In genomic region chr10:67296482-67297152, GRCm38 (mm10) we compare ENCODE assay signal across 21 mouse cellular contexts. TPM values are rescaled to one million over a fixed set of nuclear protein-coding genes. Genes with fewer than 3 reads are reported as not detected.
DNase-seq lines count a peak whose midpoint lies in the region; ATAC-seq and TF ChIP-seq lines count a peak whose summit lies in the region.
"Had no signal": no experiment of that assay in that cellular context is flagged by ENCODE, and none has a peak within 500 bp of the region (broad histone marks: within the 10 kb centered on the region; RNA-seq: fewer than 3 reads in every experiment).

No protein-coding gene starts in this region.

- H3K4me2 ChIP-seq in CH12.LX (ENCODE audit: insufficient read depth, low read depth, poor library complexity, severe bottlenecking): peak overlapping the region; percentile 34; the same call in 1 of the 2 replicates
- H3K4me2 ChIP-seq in liver, embryonic 13.5 days: peak overlapping the region; percentile 51
- peak overlapping the region; percentile 91 for H3K4me2 ChIP-seq in myocyte (ENCODE audit: low read depth)
- H3K4me2 ChIP-seq: forebrain, embryonic 15.5 days; hindbrain, embryonic 14.5 days; limb, embryonic 13.5 days; lung, embryonic 15.5 days; midbrain, embryonic 11.5 days; neural tube, embryonic 12.5 days; stomach, embryonic 15.5 days had no signal

- H3K27me3 ChIP-seq in CH12.LX (replicated peaks) (no peaks in the 10 kb centered on the region), myocyte (ENCODE audit: control insufficient read depth, insufficient read depth, insufficient read length) (no peaks in the 10 kb centered on the region)
- H3K27me3 ChIP-seq in liver, embryonic 13.5 days: no peaks in the 10 kb centered on the region
- H3K27me3 ChIP-seq: forebrain, embryonic 15.5 days; limb, embryonic 13.5 days; lung, embryonic 15.5 days; neural tube, embryonic 12.5 days; stomach, embryonic 15.5 days had no signal

- H3K36me3 ChIP-seq in CH12.LX (replicated peaks in 1 of 2; ENCODE audit: control insufficient read depth in 1 of 2, insufficient read depth in 1 of 2, low read length in 1 of 2) (peaks cover 5 to 12% of the 10 kb centered on the region in 2 experiments), myocyte (ENCODE audit: control insufficient read depth, insufficient read depth) (no peaks in the 10 kb centered on the region)
- no peaks in the 10 kb centered on the region for H3K36me3 ChIP-seq in liver, embryonic 13.5 days
- H3K36me3 ChIP-seq: forebrain, embryonic 15.5 days; heart, embryonic 10.5 days; limb, embryonic 13.5 days; lung, embryonic 15.5 days; neural tube, embryonic 12.5 days; stomach, embryonic 15.5 days had no signal

- H3K9me3 ChIP-seq in CH12.LX (replicated peaks; ENCODE audit: low read length): no peaks in the 10 kb centered on the region
- no peaks in the 10 kb centered on the region for H3K9me3 ChIP-seq in liver, embryonic 13.5 days (replicated peaks)
- H3K9me3 ChIP-seq: forebrain, embryonic 15.5 days; heart, embryonic 10.5 days; limb, embryonic 13.5 days; lung, embryonic 15.5 days; neural tube, embryonic 12.5 days; stomach, embryonic 15.5 days had no signal

- H3K79me2 ChIP-seq in CH12.LX (replicated peaks; ENCODE audit: control insufficient read depth, extremely low read depth, insufficient read depth, poor library complexity, severe bottlenecking) (peaks cover 34% of the 10 kb centered on the region), myocyte (ENCODE audit: control insufficient read depth, insufficient read depth) (no peaks in the 10 kb centered on the region)

- dilution Hi-C loops in CH12.LX (cut with MboI; ENCODE audit: extremely low pct_ligation_motif_present, extremely low pct_unique_long_range_greater_than_20kb, low sequenced_read_pairs): no loop called here

- in situ Hi-C loops in CH12.LX (cut with MboI; ENCODE audit: low pct_ligation_motif_present, low pct_unique_long_range_greater_than_20kb, low sequenced_read_pairs): no loop called here

- WGBS in liver, embryonic 13.5 days (ENCODE audit: insufficient replicate concordance): 50% methylated on average over 8 of the region's 8 CpGs

- H3K27ac ChIP-seq in CH12.LX (ENCODE audit: insufficient read depth, low read depth): peak overlapping the region; percentile 54
- peak overlapping the region; percentile 85 for H3K27ac ChIP-seq in liver, embryonic 13.5 days
- H3K27ac ChIP-seq: forebrain, embryonic 15.5 days; heart, embryonic 10.5 days; hindbrain, embryonic 14.5 days; limb, embryonic 13.5 days; lung, embryonic 15.5 days; neural tube, embryonic 12.5 days; stomach, embryonic 15.5 days had no signal

- ATAC-seq in common myeloid progenitor, adult 5-6 weeks (replicated peaks; ENCODE audit: low read depth, poor library complexity, severe bottlenecking): peak; percentile 33; the same call in 1 of the 2 replicates
- ATAC-seq in liver, embryonic 13.5 days (ENCODE audit: low read depth): peak; percentile 57
- ATAC-seq: forebrain, embryonic 15.5 days; intestine, postnatal 0 days had no signal

- DNase-seq in CH12.LX (ENCODE audit: extremely low read depth): peak; percentile 56
- no peak for DNase-seq in liver, embryonic 13.5 days
- DNase-seq in gastrocnemius, adult 8-10 months (ENCODE audit: low spot score in 2 of 2): no peak
- DNase-seq in kidney, adult 18-20 months: no peak
- no peak for DNase-seq in natural killer cell, adult 2 months (ENCODE audit: low spot score in 2 of 2)
- DNase-seq: cerebellum, adult 8-10 months; heart, postnatal 10 days; lung, postnatal 4 days; spleen, adult 18-20 months; thymus, postnatal 14 days had no signal

- H3K4me3 ChIP-seq in CH12.LX (replicated peaks in 1 of 3; ENCODE audit: low read depth in 2 of 3, low read length in 2 of 3, poor library complexity in 1 of 3) (peak overlapping the region in 1 of 3 experiments; percentile 59), myocyte (peak overlapping the region; percentile 10)
- no peak overlapping the region; the same call in none of the 2 replicates for H3K4me3 ChIP-seq in liver, embryonic 13.5 days (replicated peaks)
- H3K4me3 ChIP-seq: forebrain, embryonic 15.5 days; heart, embryonic 10.5 days; limb, embryonic 13.5 days; lung, embryonic 15.5 days; neural tube, embryonic 12.5 days; stomach, embryonic 15.5 days had no signal

- TF ChIP-seq RAD21 in CH12.LX (IDR thresholded peaks at IDR 0.05; ENCODE audit: low read depth, low read length): no peak

- no peak; the same call in 1 of the 2 replicates for TF ChIP-seq POLR2A in CH12.LX (IDR thresholded peaks at IDR 0.05; ENCODE audit: low read depth, low read length)
- TF ChIP-seq POLR2A in myocyte (IDR thresholded peaks at IDR 0.05; ENCODE audit: insufficient read length, low read depth): no peak

- H3K4me1 ChIP-seq in CH12.LX (ENCODE audit: control insufficient read depth in 1 of 2, insufficient read depth in 2 of 2): peaks cover 10 to 52% of the 10 kb centered on the region in 2 experiments; a peak in 3 of 4 replicates
- H3K4me1 ChIP-seq in liver, embryonic 13.5 days (replicated peaks): peaks cover 50% of the 10 kb centered on the region
- H3K4me1 ChIP-seq: forebrain, embryonic 15.5 days; heart, embryonic 10.5 days; lung, embryonic 15.5 days; neural tube, embryonic 12.5 days; stomach, embryonic 15.5 days had no signal

- no peak for TF ChIP-seq CTCF in CH12.LX (conservative IDR thresholded peaks at IDR 0.05 in 1 of 2, IDR thresholded peaks at IDR 0.05 in 1 of 2; ENCODE audit: low read depth in 2 of 2, low read length in 2 of 2)

- TF ChIP-seq EP300 in CH12.LX (IDR thresholded peaks at IDR 0.05; ENCODE audit: low read length): 0 out of 2 replicates have a peak, but pooled peaks have one; percentile 18

- H3ac ChIP-seq in myocyte (ENCODE audit: control insufficient read depth, insufficient read length): no peak overlapping the region

- H3K9ac ChIP-seq in CH12.LX (ENCODE audit: insufficient read depth, low read depth): 0 out of 2 replicates have a peak overlapping the region, but pooled peaks have one; percentile 25
- H3K9ac ChIP-seq in liver, embryonic 13.5 days: peak overlapping the region; percentile 49; the same call in 1 of the 2 replicates
- H3K9ac ChIP-seq: forebrain, embryonic 15.5 days; hindbrain, embryonic 14.5 days; limb, embryonic 13.5 days; lung, embryonic 15.5 days; neural tube, embryonic 12.5 days; stomach, embryonic 15.5 days had no signal

TF ChIP-seq in CH12.LX, 34 proteins besides CTCF, POLR2A, EP300 and RAD21:
- TF ChIP-seq NELFE (IDR thresholded peaks at IDR 0.05; ENCODE audit: low read depth, low read length) (peak; percentile 2; the same call in 1 of the 2 replicates), JUN (IDR thresholded peaks at IDR 0.05; ENCODE audit: insufficient read depth, low read depth, low read length) (no peak), CHD1 (IDR thresholded peaks at IDR 0.05; ENCODE audit: low read depth, low read length) (peak; percentile 0; the same call in 1 of the 2 replicates), E2F4 (IDR thresholded peaks at IDR 0.05; ENCODE audit: insufficient replicate concordance, low read depth, low read length) (no peak), SIN3A (IDR thresholded peaks at IDR 0.05; ENCODE audit: low read length) (no peak), BHLHE40 (IDR thresholded peaks at IDR 0.05; ENCODE audit: low read depth, low read length) (no peak), IRF4 (IDR thresholded peaks at IDR 0.05; ENCODE audit: low read depth, low read length) (no peak; the same call in 1 of the 2 replicates), KAT2A (IDR thresholded peaks at IDR 0.05; ENCODE audit: insufficient replicate concordance, low read length) (no peak), PAX5 (IDR thresholded peaks at IDR 0.05; ENCODE audit: low read length) (no peak), ZMIZ1 (IDR thresholded peaks at IDR 0.05; ENCODE audit: low read depth, low read length) (no peak), ELF1 (IDR thresholded peaks at IDR 0.05; ENCODE audit: low read depth, low read length) (peak; percentile 79), TBP (conservative IDR thresholded peaks at IDR 0.05; ENCODE audit: low read depth, low read length) (peak; percentile 68; the same call in 1 of the 2 replicates), ZNF384 (IDR thresholded peaks at IDR 0.05; ENCODE audit: low read depth, low read length) (peak; percentile 88)
TF ChIP-seq in CH12.LX: peak in this region for 5.

TF ChIP-seq in myocyte, 11 proteins besides CTCF, POLR2A, EP300 and RAD21:
- TF ChIP-seq CEBPB (IDR thresholded peaks at IDR 0.05; ENCODE audit: insufficient read depth, poor library complexity, severe bottlenecking) (no peak), SRF (IDR thresholded peaks at IDR 0.05; ENCODE audit: control insufficient read depth, insufficient read length, low read depth) (no peak)

RNA-seq across cellular contexts. Expression of gene Nrbf2, which starts 11.5 kb away (rescaled TPM):
- total RNA-seq in CH12.LX (2012; rRNA removed) (17.8 and 18.8 TPM in 2 replicates), CH12.LX (2014; rRNA removed) (16.6 and 16.9 TPM in 2 replicates)
- polyA plus RNA-seq in CH12.LX (2012; ENCODE audit: insufficient read length, low read depth) (28.9 and 33.0 TPM in 2 replicates), myocyte (2012; fragmentation: generic; extraction: Trizol) (16.8 TPM)
- 25.1 and 25.7 TPM in 2 replicates for total RNA-seq in common myeloid progenitor, adult 5-6 weeks (2017)
- 19.2 and 23.0 TPM in 2 replicates for polyA plus RNA-seq in liver, embryonic 13.5 days (2015; fragmentation: Nextera tagmentation; extraction: Ambion mirVana)
- total RNA-seq in gastrocnemius, adult 8-10 months (2022): 10 to 100 TPM; 11.0 to 14.8 (median 14.1) TPM

Comparison
In these comparisons a context has a peak if more than half of its experiments do, and no peak if none do; other contexts are left out.
1. H3K4me2 ChIP-seq: peak in every context shown above with its lines; median percentile 91 in myocyte; 51 in liver, embryonic 13.5 days; 34 in CH12.LX.